Mouse (Mus musculus) CH12.LX (cell line): Measurements from ENCODE around the gene Mllt3. TPM values are rescaled to one million over a fixed set of nuclear protein-coding genes. Genes with fewer than 3 reads are reported as not detected.

Experiments used
- DNase-seq: peaks from one replicate; pipeline ENCODE4 v3.0.0-alpha.2; 2013; ENCODE audit errors: extremely low read depth
- H3K27ac ChIP-seq: 2 replicates; pipeline ENCODE4 v1.5.1; 2012; ENCODE audit warnings: low read depth, mild to moderate bottlenecking, control low read depth, moderate library complexity; ENCODE audit not compliant: insufficient read depth
- H3K27me3 ChIP-seq: replicated peaks from 2 replicates; pipeline ENCODE3; 2012; ENCODE audit warnings: inconsistent platforms
- H3K36me3 ChIP-seq, 2 experiments: replicated peaks in 1 of 2; 2 replicates each; pipeline versions ENCODE3 to v1.6.1; 2012; ENCODE audit warnings: inconsistent platforms in 1 of 2, low read length in 1 of 2, mild to moderate bottlenecking in 1 of 2, mixed read lengths in 1 of 2, moderate library complexity in 1 of 2; ENCODE audit not compliant: control insufficient read depth in 1 of 2, insufficient read depth in 1 of 2
- H3K4me1 ChIP-seq, 2 experiments: 2 replicates each; pipeline ENCODE4 v1.6.1; 2012; ENCODE audit warnings: inconsistent platforms in 1 of 2, moderate library complexity in 1 of 2; ENCODE audit not compliant: insufficient read depth in 2 of 2, control insufficient read depth in 1 of 2
- H3K4me2 ChIP-seq: 2 replicates; pipeline ENCODE4 v1.6.1; 2012; ENCODE audit warnings: low read depth, mild to moderate bottlenecking, control low read depth; ENCODE audit not compliant: poor library complexity, insufficient read depth, severe bottlenecking
- H3K4me3 ChIP-seq, 3 experiments: fragments of 150-350 bp in 1 of 3; sonication (generic) in 1 of 3; replicated peaks in 1 of 3; 2 replicates each; pipeline versions ENCODE3 to v1.5.1; 2011 to 2012; ENCODE audit warnings: low read depth in 2 of 3, low read length in 2 of 3, mild to moderate bottlenecking in 2 of 3, moderate library complexity in 2 of 3, control low read depth in 1 of 3, improper control_type of control experiment in 1 of 3, inconsistent platforms in 1 of 3, mixed read lengths in 1 of 3; ENCODE audit not compliant: poor library complexity in 1 of 3
- H3K79me2 ChIP-seq: replicated peaks from 2 replicates; pipeline ENCODE4 v1.6.1; 2012; ENCODE audit warnings: mild to moderate bottlenecking, moderate library complexity; ENCODE audit not compliant: control insufficient read depth, poor library complexity, insufficient read depth, severe bottlenecking; ENCODE audit errors: extremely low read depth
- H3K9ac ChIP-seq: 2 replicates; pipeline ENCODE4 v1.6.1; 2012; ENCODE audit warnings: low read depth, mild to moderate bottlenecking, control low read depth, moderate library complexity; ENCODE audit not compliant: insufficient read depth
- H3K9me3 ChIP-seq: replicated peaks from 2 replicates; pipeline ENCODE3; 2012; ENCODE audit warnings: low read length, inconsistent platforms, mixed read lengths
- CTCF ChIP-seq, 2 experiments: IDR thresholded peaks in 1 of 2; conservative IDR thresholded peaks in 1 of 2; 2 replicates each; pipeline ENCODE4 v1.5.1; 2011 to 2012; ENCODE audit warnings: low read depth in 2 of 2, low read length in 2 of 2, improper control_type of control experiment in 1 of 2, inconsistent platforms in 1 of 2, mild to moderate bottlenecking in 1 of 2, moderate library complexity in 1 of 2
- EP300 ChIP-seq: IDR thresholded peaks from 2 replicates; pipeline ENCODE4 v1.6.1; 2011; ENCODE audit warnings: low read length, improper control_type of control experiment
- HCFC1 ChIP-seq: IDR thresholded peaks from 2 replicates; pipeline ENCODE4 v1.6.1; 2012; ENCODE audit warnings: low read depth, mild to moderate bottlenecking, inconsistent platforms, low read length, improper control_type of control experiment
- JUN ChIP-seq: IDR thresholded peaks from 2 replicates; pipeline ENCODE4 v1.6.1; 2011; ENCODE audit warnings: low read depth, mild to moderate bottlenecking, low read length, improper control_type of control experiment, moderate library complexity; ENCODE audit not compliant: insufficient read depth
- MAX ChIP-seq: IDR thresholded peaks from 2 replicates; pipeline ENCODE4 v1.6.1; 2011; ENCODE audit warnings: low read length, improper control_type of control experiment
- MAZ ChIP-seq: IDR thresholded peaks from 2 replicates; pipeline ENCODE4 v1.6.1; 2012; ENCODE audit warnings: low read depth, mild to moderate bottlenecking, inconsistent platforms, low read length, improper control_type of control experiment, moderate library complexity
- MYC ChIP-seq: IDR thresholded peaks from 2 replicates; pipeline ENCODE4 v1.6.1; 2011; ENCODE audit warnings: low read depth, mild to moderate bottlenecking, improper control_type of control experiment, low read length
- POLR2AphosphoS2 ChIP-seq: IDR thresholded peaks from 2 replicates; pipeline ENCODE4 v1.6.1; 2011; ENCODE audit warnings: low read depth, low read length, improper control_type of control experiment
- RCOR1 ChIP-seq: conservative IDR thresholded peaks from 2 replicates; pipeline ENCODE4 v1.6.1; 2012; ENCODE audit warnings: low read depth, mild to moderate bottlenecking, inconsistent platforms, low read length, improper control_type of control experiment
- SIN3A ChIP-seq: IDR thresholded peaks from 2 replicates; pipeline ENCODE4 v1.6.1; 2012; ENCODE audit warnings: low read length, improper control_type of control experiment, inconsistent platforms
- TCF12 ChIP-seq: IDR thresholded peaks from 2 replicates; pipeline ENCODE4 v1.6.1; 2014; ENCODE audit warnings: low read depth, mild to moderate bottlenecking, inconsistent platforms, low read length, improper control_type of control experiment
- UBTF ChIP-seq: IDR thresholded peaks from 2 replicates; pipeline ENCODE4 v1.6.1; 2012; ENCODE audit warnings: low read depth, mild to moderate bottlenecking, inconsistent platforms, low read length, improper control_type of control experiment, moderate library complexity
- USF2 ChIP-seq: conservative IDR thresholded peaks from 2 replicates; pipeline ENCODE4 v1.6.1; 2011; ENCODE audit warnings: low read depth, low read length, improper control_type of control experiment
- ZC3H11A ChIP-seq: IDR thresholded peaks from 2 replicates; pipeline ENCODE4 v1.6.1; 2012; ENCODE audit warnings: low read depth, mild to moderate bottlenecking, inconsistent platforms, low read length, improper control_type of control experiment
- ZKSCAN1 ChIP-seq: IDR thresholded peaks from 2 replicates; pipeline ENCODE4 v1.6.1; 2012; ENCODE audit warnings: low read depth, inconsistent platforms, low read length, improper control_type of control experiment, borderline replicate concordance
- ZNF384 ChIP-seq: IDR thresholded peaks from 2 replicates; pipeline ENCODE4 v1.6.1; 2012; ENCODE audit warnings: low read depth, low read length, improper control_type of control experiment, inconsistent platforms
- dilution Hi-C: fragments of 300-500 bp; cut with MboI; formaldehyde crosslinking; loops from 2 replicates; pipeline ENCODE4 v1.14.3; 2020; ENCODE audit warnings: low sequenced_read_pairs; ENCODE audit not compliant: extremely low pct_unique_long_range_greater_than_20kb, extremely low pct_ligation_motif_present
- in situ Hi-C: fragments of 300-500 bp; cut with MboI; formaldehyde crosslinking; loops from 3 replicates; pipeline ENCODE4 v1.14.3; 2019; ENCODE audit warnings: low sequenced_read_pairs, low pct_ligation_motif_present, low pct_unique_long_range_greater_than_20kb, mixed read lengths
- polyA plus RNA-seq: library from polyadenylated mRNA; unstranded; fragments of >175 nt; gene quantifications from 2 replicates; pipeline ENCODE4 v1.2.1, GENCODE M21; 2012; ENCODE audit warnings: low read depth; ENCODE audit not compliant: insufficient read length
- total RNA-seq, 2 experiments: library from RNA; depleted of rRNA; stranded (reverse); fragments of 300-350 nt in 1 of 2; fragments of >200 nt in 1 of 2; gene quantifications; 2 replicates each; pipeline ENCODE4 v1.2.3; 2012 to 2014

Gene Mllt3
- total and polyA plus RNA-seq, 3 experiments, result 8.3 to 20.9 (median 10.1) TPM

GRCm38 (mm10) chr4:87865848-87866247, 167.3 kb downstream of the Mllt3 start:
- Histone ChIP-seq H3K36me3 (peaks cover 0 to 2% of the 10 kb centered on the region in 2 experiments), H3K79me2 (no peaks in the 10 kb centered on the region), H3K9me3 (no peaks in the 10 kb centered on the region), H3K4me1 (peaks cover 0 to 4% of the 10 kb centered on the region in 2 experiments; a peak in 1 of 4 replicates), H3K27me3 (no peaks in the 10 kb centered on the region), H3K4me3 (no peak overlapping the region), H3K27ac (no peak overlapping the region), H3K4me2 (no peak overlapping the region), H3K9ac (no peak overlapping the region)
- dilution Hi-C loops, result no loop called here
- no peak for TF ChIP-seq MAZ
- no peak for TF ChIP-seq EP300
- no peak for TF ChIP-seq MAX
- TF ChIP-seq ZC3H11A, result no peak
- TF ChIP-seq CTCF (conservative IDR thresholded peaks at IDR 0.05 in 1 of 2, IDR thresholded peaks at IDR 0.05 in 1 of 2; ENCODE audit: low read depth in 2 of 2, low read length in 2 of 2), result no peak
- no peak for TF ChIP-seq POLR2AphosphoS2
- DNase-seq, result no peak
- in situ Hi-C loops, result no loop called here

DNA sequence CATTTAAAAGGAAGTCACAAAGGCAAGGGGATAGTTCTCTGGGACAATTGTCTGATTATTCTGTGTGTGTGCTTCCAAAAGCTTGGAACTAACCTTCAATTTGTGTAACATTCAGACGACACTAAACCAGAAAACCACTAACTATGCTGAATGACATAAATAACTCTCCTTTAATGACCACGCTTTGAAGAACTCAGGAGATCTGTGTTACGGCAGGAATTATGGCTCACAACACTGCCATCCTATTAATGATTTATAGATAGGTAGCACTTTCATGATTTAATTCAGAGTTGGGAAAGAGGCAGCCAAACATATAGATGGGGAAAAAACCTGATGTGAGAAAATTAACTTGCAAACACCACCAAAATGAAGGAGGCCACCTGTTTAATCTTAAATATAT, 168.1 kb downstream of the Mllt3 start:
- no peak for DNase-seq
- no peak overlapping the region for H3K9ac ChIP-seq
- H3K4me2 ChIP-seq, result no peak overlapping the region
- H3K9me3 ChIP-seq, result no peaks in the 10 kb centered on the region
- peaks cover 0 to 5% of the 10 kb centered on the region in 2 experiments; a peak in 1 of 4 replicates for H3K4me1 ChIP-seq
- H3K27ac ChIP-seq, result no peak overlapping the region
- in situ Hi-C loops (no loop called here), dilution Hi-C loops (no loop called here)
- no peaks in the 10 kb centered on the region for H3K79me2 ChIP-seq
- no peaks in the 10 kb centered on the region for H3K27me3 ChIP-seq
- no peak overlapping the region for H3K4me3 ChIP-seq
- TF ChIP-seq HCFC1, result no peak
- TF ChIP-seq SIN3A, result no peak
- TF ChIP-seq JUN, result no peak
- no peak for TF ChIP-seq ZKSCAN1
- TF ChIP-seq ZNF384, result no peak
- TF ChIP-seq MAZ, result no peak
- TF ChIP-seq USF2, result no peak
- TF ChIP-seq RCOR1, result no peak
- no peak for TF ChIP-seq UBTF
- TF ChIP-seq MYC, result no peak
- no peak for TF ChIP-seq TCF12
- peaks cover 0 to 2% of the 10 kb centered on the region in 2 experiments for H3K36me3 ChIP-seq
